Mouse (Mus musculus): ENCODE data around the gene Frmd4b. TPM values are rescaled to one million over a fixed set of nuclear protein-coding genes. Genes with fewer than 3 reads are reported as not detected.
A peak's percentile ranks its signal among the peaks of the same experiment; 100 is the strongest.

Gene Frmd4b
- polyA plus RNA-seq, 1 experiment: 14.3 TPM

DNA sequence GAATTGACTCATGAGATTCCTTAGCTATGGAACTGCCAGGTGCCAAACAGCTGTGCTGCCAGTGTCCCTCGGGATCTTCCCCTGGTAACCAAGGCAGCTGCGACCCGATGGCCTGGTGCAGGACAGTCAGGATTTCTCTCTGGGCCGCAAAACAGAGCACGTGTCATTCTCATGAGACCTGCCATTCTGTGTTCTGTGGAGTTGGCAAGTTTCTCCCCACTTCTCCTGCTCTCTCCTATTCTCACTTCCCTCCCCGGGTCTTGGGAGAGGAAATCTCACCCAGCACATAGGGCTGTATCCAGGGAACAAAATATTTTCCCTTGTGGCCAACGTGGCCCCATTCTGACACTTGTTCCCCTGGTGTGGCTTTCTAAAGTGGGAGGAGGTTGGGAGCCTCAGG, 176.0 kb downstream of the Frmd4b start:
- peak overlapping the region; percentile 41; the same call in 1 of the 2 replicates for H3K27ac ChIP-seq (ENCODE audit: insufficient read depth, low read length)
- H3K27me3 ChIP-seq (ENCODE audit: control insufficient read depth, insufficient read depth, low read length): no peaks in the 10 kb centered on the region
- TF ChIP-seq CTCF (IDR thresholded peaks at IDR 0.05; ENCODE audit: extremely low read depth, insufficient read depth, insufficient read length, insufficient replicate concordance): no peak
- no peak for TF ChIP-seq POLR2A (IDR thresholded peaks at IDR 0.05; ENCODE audit: low read depth, low read length)
- no peaks in the 10 kb centered on the region for H3K36me3 ChIP-seq (ENCODE audit: control insufficient read depth, insufficient read depth, low read length)
- DNase-seq (ENCODE audit: low read depth in 1 of 2, low spot score in 2 of 2): no peak
- H3K4me1 ChIP-seq (ENCODE audit: control insufficient read depth, insufficient read depth, insufficient read length): peaks cover 7% of the 10 kb centered on the region; the same call in 1 of the 2 replicates
- H3K4me3 ChIP-seq (ENCODE audit: extremely low read depth, insufficient read depth, insufficient read length): no peak overlapping the region
- 50% methylated on average over 7 of the region's 7 CpGs for WGBS

DNA sequence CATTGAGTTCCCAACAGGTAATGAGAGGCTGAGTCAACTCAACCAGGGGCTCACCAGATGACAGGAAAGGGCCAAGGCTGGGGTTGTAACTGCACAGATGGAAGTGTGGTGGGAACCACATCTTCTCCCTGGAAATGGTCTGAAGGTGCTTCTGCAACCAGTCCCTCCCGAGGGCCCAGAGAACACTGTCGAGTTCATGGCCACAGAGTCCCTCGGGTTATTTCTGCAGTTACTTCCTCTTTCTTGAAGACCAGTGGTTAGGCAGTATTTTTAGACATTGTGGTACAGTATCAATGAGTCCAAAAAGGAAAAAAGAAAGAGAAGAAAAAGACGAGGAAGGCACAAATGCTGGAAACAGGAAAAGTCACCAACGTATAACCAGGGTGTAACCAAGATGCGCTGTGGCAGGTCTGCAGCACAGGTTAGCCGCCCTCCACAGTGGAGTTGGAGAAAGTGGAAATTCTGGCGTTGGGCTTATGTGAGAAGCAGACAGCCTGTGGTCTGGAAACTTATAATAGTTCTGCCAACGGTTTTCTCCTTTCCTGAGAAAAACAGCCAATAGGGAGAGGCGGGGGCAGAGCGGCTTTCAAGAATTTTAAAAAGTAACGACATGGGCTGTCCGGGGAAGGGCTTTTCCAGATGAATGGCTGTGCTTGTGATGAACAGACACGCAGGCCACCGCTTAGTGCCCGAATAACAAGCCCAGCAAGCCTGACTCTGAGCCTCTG, 178.3 kb downstream of the Frmd4b start:
- H3K4me3 ChIP-seq (ENCODE audit: extremely low read depth, insufficient read depth, insufficient read length): peak overlapping the region; percentile 36; the same call in 1 of the 2 replicates
- peak in 1 of 2 experiments; percentile 20 for DNase-seq (ENCODE audit: low read depth in 1 of 2, low spot score in 2 of 2)
- H3K4me1 ChIP-seq (ENCODE audit: control insufficient read depth, insufficient read depth, insufficient read length): peaks cover 7% of the 10 kb centered on the region; the same call in 1 of the 2 replicates
- no peaks in the 10 kb centered on the region for H3K27me3 ChIP-seq (ENCODE audit: control insufficient read depth, insufficient read depth, low read length)
- 11% methylated on average over 16 of the region's 16 CpGs for WGBS
- no peaks in the 10 kb centered on the region for H3K36me3 ChIP-seq (ENCODE audit: control insufficient read depth, insufficient read depth, low read length)
- peak overlapping the region; percentile 77 for H3K27ac ChIP-seq (ENCODE audit: insufficient read depth, low read length)
- TF ChIP-seq CTCF (IDR thresholded peaks at IDR 0.05; ENCODE audit: extremely low read depth, insufficient read depth, insufficient read length, insufficient replicate concordance): no peak
- TF ChIP-seq POLR2A (IDR thresholded peaks at IDR 0.05; ENCODE audit: low read depth, low read length): no peak

GRCm38 (mm10) chr6:97434753-97435152, 182.6 kb downstream of the Frmd4b start:
- Histone ChIP-seq H3K27ac (ENCODE audit: insufficient read depth, low read length) (no peak overlapping the region), H3K4me3 (ENCODE audit: extremely low read depth, insufficient read depth, insufficient read length) (no peak overlapping the region), H3K27me3 (ENCODE audit: control insufficient read depth, insufficient read depth, low read length) (no peaks in the 10 kb centered on the region), H3K36me3 (ENCODE audit: control insufficient read depth, insufficient read depth, low read length) (no peaks in the 10 kb centered on the region), H3K4me1 (ENCODE audit: control insufficient read depth, insufficient read depth, insufficient read length) (peaks cover 22% of the 10 kb centered on the region; the same call in 1 of the 2 replicates)
- no peak for DNase-seq (ENCODE audit: low read depth in 1 of 2, low spot score in 2 of 2)
- WGBS: 79% methylated on average over 4 of the region's 4 CpGs
- TF ChIP-seq POLR2A (IDR thresholded peaks at IDR 0.05; ENCODE audit: low read depth, low read length): no peak

GRCm38 (mm10) chr6:97431309-97432004, 185.9 kb downstream of the Frmd4b start:
- Histone ChIP-seq H3K4me1 (ENCODE audit: control insufficient read depth, insufficient read depth, insufficient read length) (peaks cover 18% of the 10 kb centered on the region; the same call in 1 of the 2 replicates), H3K36me3 (ENCODE audit: control insufficient read depth, insufficient read depth, low read length) (no peaks in the 10 kb centered on the region), H3K4me3 (ENCODE audit: extremely low read depth, insufficient read depth, insufficient read length) (no peak overlapping the region), H3K27ac (ENCODE audit: insufficient read depth, low read length) (peak overlapping the region; percentile 50), H3K27me3 (ENCODE audit: control insufficient read depth, insufficient read depth, low read length) (no peaks in the 10 kb centered on the region)
- peak in 1 of 2 experiments; percentile 48 for DNase-seq (ENCODE audit: low read depth in 1 of 2, low spot score in 2 of 2)
- TF ChIP-seq CTCF (IDR thresholded peaks at IDR 0.05; ENCODE audit: extremely low read depth, insufficient read depth, insufficient read length, insufficient replicate concordance) (no peak), POLR2A (IDR thresholded peaks at IDR 0.05; ENCODE audit: low read depth, low read length) (0 out of 2 replicates have a peak, but pooled peaks have one; percentile 24)
- WGBS: 33% methylated on average over 10 of the region's 10 CpGs

- H3K27me3 ChIP-seq (ENCODE audit: control insufficient read depth, insufficient read depth, low read length): no peaks in the 10 kb centered on the region
- DNase-seq (ENCODE audit: low read depth in 1 of 2, low spot score in 2 of 2): no peak
- 36% methylated on average over 6 of the region's 6 CpGs for whole genome bisulfite sequencing
- TF ChIP-seq POLR2A (IDR thresholded peaks at IDR 0.05; ENCODE audit: low read depth, low read length) (no peak), CTCF (IDR thresholded peaks at IDR 0.05; ENCODE audit: extremely low read depth, insufficient read depth, insufficient read length, insufficient replicate concordance) (no peak)
- H3K4me3 ChIP-seq (ENCODE audit: extremely low read depth, insufficient read depth, insufficient read length): no peak overlapping the region
- H3K36me3 ChIP-seq (ENCODE audit: control insufficient read depth, insufficient read depth, low read length): no peaks in the 10 kb centered on the region
- H3K4me1 ChIP-seq (ENCODE audit: control insufficient read depth, insufficient read depth, insufficient read length): peaks cover 18% of the 10 kb centered on the region; the same call in 1 of the 2 replicates
- H3K27ac ChIP-seq (ENCODE audit: insufficient read depth, low read length): no peak overlapping the region
Measured at GRCm38 (mm10) chr6:97430519-97430918, 186.8 kb downstream of the Frmd4b start.

GRCm38 (mm10) chr6:97429688-97430343, 187.5 kb downstream of the Frmd4b start:
- Histone ChIP-seq H3K27ac (ENCODE audit: insufficient read depth, low read length) (no peak overlapping the region), H3K4me3 (ENCODE audit: extremely low read depth, insufficient read depth, insufficient read length) (no peak overlapping the region), H3K36me3 (ENCODE audit: control insufficient read depth, insufficient read depth, low read length) (no peaks in the 10 kb centered on the region), H3K4me1 (ENCODE audit: control insufficient read depth, insufficient read depth, insufficient read length) (peaks cover 18% of the 10 kb centered on the region; the same call in 1 of the 2 replicates), H3K27me3 (ENCODE audit: control insufficient read depth, insufficient read depth, low read length) (no peaks in the 10 kb centered on the region)
- no peak for DNase-seq (ENCODE audit: low read depth in 1 of 2, low spot score in 2 of 2)
- WGBS: 13% methylated on average over 2 of the region's 2 CpGs
- TF ChIP-seq POLR2A (IDR thresholded peaks at IDR 0.05; ENCODE audit: low read depth, low read length) (no peak), CTCF (IDR thresholded peaks at IDR 0.05; ENCODE audit: extremely low read depth, insufficient read depth, insufficient read length, insufficient replicate concordance) (no peak)
